Mouse (Mus musculus): ENCODE data around the gene Iffo2.

- TF ChIP-seq CTCF (IDR thresholded peaks at IDR 0.05; ENCODE audit: control insufficient read depth, insufficient read depth, low read length) (no peak), POLR2A (IDR thresholded peaks at IDR 0.05; ENCODE audit: borderline replicate concordance, control insufficient read depth, low read depth, low read length) (no peak)
Observed at GRCm38 (mm10) chr4:139623434-139624115, 93.2 kb downstream of the Iffo2 start.

All from bone marrow, adult 2 months (tissue).